Mouse (Mus musculus) urinary bladder, adult 18-20 months (tissue): ENCODE data around the gene Glrp1.
A peak's percentile ranks its signal among the peaks of the same experiment; 100 is the strongest.

Experiments used
- DNase-seq, 2 experiments: peaks; one replicate each; pipeline ENCODE4 v3.0.0; 2022; ENCODE audit warnings: low spot score in 2 of 2, mixed read lengths in 2 of 2

The Glrp1 gene

GRCm38 (mm10) chr1:88509789-88510188 is at the start of gene Glrp1:
Gene Glrp1, minus strand, starts transcription at chr1:88510066.
- no peak for DNase-seq

- DNase-seq = no peak
Measured at GRCm38 (mm10) chr1:88559258-88559657, 49.4 kb upstream of the Glrp1 start.

GRCm38 (mm10) chr1:88558793-88559192 is 48.9 kb upstream of the Glrp1 start:
- no peak for DNase-seq

- no peak for DNase-seq
Measured at GRCm38 (mm10) chr1:88556401-88556800, 46.5 kb upstream of the Glrp1 start.

- no peak for DNase-seq
Measured at GRCm38 (mm10) chr1:88553500-88554187, 43.8 kb upstream of the Glrp1 start.

GRCm38 (mm10) chr1:88549263-88549662 is 39.4 kb upstream of the Glrp1 start:
- DNase-seq = no peak

- no peak for DNase-seq
Measured at GRCm38 (mm10) chr1:88547172-88547571, 37.3 kb upstream of the Glrp1 start.

GRCm38 (mm10) chr1:88543608-88544007 is 33.7 kb upstream of the Glrp1 start:
- no peak for DNase-seq

- no peak for DNase-seq
Measured at GRCm38 (mm10) chr1:88539823-88540222, 30.0 kb upstream of the Glrp1 start.

- no peak for DNase-seq
Measured at GRCm38 (mm10) chr1:88539256-88539655, 29.4 kb upstream of the Glrp1 start.

- no peak for DNase-seq
Measured at GRCm38 (mm10) chr1:88536308-88536707, 26.4 kb upstream of the Glrp1 start.

- no peak for DNase-seq
Measured at GRCm38 (mm10) chr1:88534091-88534490, 24.2 kb upstream of the Glrp1 start.

GRCm38 (mm10) chr1:88526161-88526560 is 16.3 kb upstream of the Glrp1 start:
- no peak for DNase-seq

GRCm38 (mm10) chr1:88525622-88526021 is 15.8 kb upstream of the Glrp1 start:
- no peak for DNase-seq

GRCm38 (mm10) chr1:88521170-88521747 is 11.4 kb upstream of the Glrp1 start:
- DNase-seq = no peak

GRCm38 (mm10) chr1:88513613-88514012 is 3.7 kb upstream of the Glrp1 start:
- DNase-seq = no peak

- peak in 1 of 2 experiments; percentile 4 for DNase-seq
Measured at GRCm38 (mm10) chr1:88507886-88508285, 2.0 kb downstream of the Glrp1 start.

GRCm38 (mm10) chr1:88507214-88507613 is 2.7 kb downstream of the Glrp1 start:
- no peak for DNase-seq

GRCm38 (mm10) chr1:88506412-88506811 is 3.5 kb downstream of the Glrp1 start:
- DNase-seq = no peak

GRCm38 (mm10) chr1:88505697-88506096 is 4.2 kb downstream of the Glrp1 start:
- no peak for DNase-seq

- DNase-seq = no peak
Measured at GRCm38 (mm10) chr1:88504531-88504945, 5.3 kb downstream of the Glrp1 start.

- DNase-seq = no peak
Measured at GRCm38 (mm10) chr1:88502822-88503221, 7.0 kb downstream of the Glrp1 start.

- DNase-seq = no peak
Measured at GRCm38 (mm10) chr1:88499230-88499737, 10.6 kb downstream of the Glrp1 start.
